Mouse (Mus musculus) neural tube, embryonic 15.5 days (tissue): Measurements from ENCODE around the gene Abcb1a. TPM values are rescaled to one million over a fixed set of nuclear protein-coding genes. Genes with fewer than 3 reads are reported as not detected.

ENCODE experiments used
- ATAC-seq: fragments of 200-750 bp; cut with Nextera tagmentation; 2 replicates; pipeline ENCODE4 v1.8.0; 2017; ENCODE audit warnings: mild to moderate bottlenecking, moderate TSS enrichment, moderate library complexity; ENCODE audit not compliant: low FRiP score
- H3K27ac ChIP-seq: fragments of 300-500 bp; sonication (generic); replicated peaks from 2 replicates; pipeline ENCODE4 v1.5.1; 2015; ENCODE audit warnings: mild to moderate bottlenecking, inconsistent platforms
- H3K27me3 ChIP-seq: fragments of 300-500 bp; sonication (generic); replicated peaks from 2 replicates; pipeline ENCODE4 v1.6.1; 2015; ENCODE audit warnings: inconsistent platforms
- H3K36me3 ChIP-seq: fragments of 300-500 bp; sonication (generic); 2 replicates; pipeline ENCODE4 v1.6.1; 2015; ENCODE audit warnings: inconsistent platforms
- H3K4me1 ChIP-seq: fragments of 300-500 bp; sonication (generic); 2 replicates; pipeline ENCODE4 v1.6.1; 2015; ENCODE audit warnings: inconsistent platforms
- H3K4me2 ChIP-seq: fragments of 300-500 bp; sonication (generic); 2 replicates; pipeline ENCODE4 v1.6.1; 2015; ENCODE audit warnings: inconsistent platforms, mild to moderate bottlenecking, moderate library complexity
- H3K4me3 ChIP-seq: fragments of 300-500 bp; sonication (generic); replicated peaks from 2 replicates; pipeline ENCODE4 v1.5.1; 2015; ENCODE audit warnings: mild to moderate bottlenecking, inconsistent platforms
- H3K9ac ChIP-seq: fragments of 300-500 bp; sonication (generic); replicated peaks from 2 replicates; pipeline ENCODE4 v1.6.1; 2015; ENCODE audit warnings: mild to moderate bottlenecking, inconsistent platforms
- H3K9me3 ChIP-seq: fragments of 300-500 bp; sonication (generic); replicated peaks from 2 replicates; pipeline ENCODE4 v1.6.1; 2016; ENCODE audit warnings: inconsistent platforms
- WGBS: fragments of 180-500 bp; shearing (Covaris S2); methylation state at CpG from one replicate; pipeline ENCODE4 v1.1.7; 2015; ENCODE audit warnings: mixed read lengths; 5-methylcytosine and 5-hydroxymethylcytosine counted together
- polyA plus RNA-seq: library from polyadenylated mRNA; unstranded; fragments of >200 nt; fragmentation: Nextera tagmentation; extraction: Ambion mirVana; gene quantifications from 2 replicates; pipeline ENCODE4 v1.2.1, GENCODE M21; 2015

The Abcb1a gene
- 1.7 and 2.4 TPM in 2 replicates for polyA plus RNA-seq

DNA sequence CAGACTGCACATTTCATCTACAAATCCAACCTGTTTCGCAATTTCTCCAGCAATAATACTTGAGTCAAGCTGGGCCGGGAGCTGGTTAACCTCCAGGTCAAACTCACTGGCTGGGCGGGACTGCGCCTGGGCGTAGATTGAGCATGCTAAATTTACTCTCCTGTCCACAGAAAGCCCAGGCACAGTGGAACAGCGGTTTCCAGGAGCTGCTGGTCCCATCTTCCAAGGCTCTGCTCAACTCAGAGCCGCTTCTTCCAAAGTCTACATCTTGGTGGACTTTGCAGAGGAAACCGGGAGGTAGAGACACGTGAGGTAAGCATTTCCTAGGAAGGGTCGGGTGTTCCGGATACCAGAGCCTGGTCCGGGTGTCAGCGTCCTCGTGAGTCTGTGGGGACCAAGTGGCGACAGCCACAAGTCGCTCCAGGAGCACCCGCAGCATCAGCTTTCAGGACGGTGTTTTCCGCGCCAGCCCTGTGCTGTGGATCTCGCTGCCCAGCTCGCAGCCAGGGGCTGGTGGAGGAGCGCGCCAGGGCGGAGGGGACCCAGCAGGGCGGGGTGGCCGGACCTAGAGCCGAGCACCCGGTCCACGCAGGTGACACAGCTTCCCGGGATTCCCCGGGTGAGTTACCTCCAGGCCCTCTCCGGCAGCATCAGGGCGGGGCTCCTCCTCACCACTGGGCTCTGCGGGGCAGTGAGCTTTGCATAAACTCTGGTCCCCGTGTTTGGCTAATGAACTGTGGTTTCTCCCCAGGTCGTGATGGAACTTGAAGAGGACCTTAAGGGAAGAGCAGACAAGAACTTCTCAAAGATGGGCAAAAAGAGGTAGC, at the start of gene Abcb1a:
TSS of gene Abcb1a (plus strand) at position 167 of the 827 bp plus-strand sequence.
- Histone ChIP-seq H3K9me3 (no peaks in the 10 kb centered on the region), H3K27ac (no peak within 1 kb of the TSS), H3K27me3 (no peaks in the 10 kb centered on the region), H3K4me1 (peaks cover 12% of the 10 kb centered on the region), H3K36me3 (no peaks in the 10 kb centered on the region), H3K4me2 (peak within 1 kb of the TSS; percentile 91), H3K4me3 (peak within 1 kb of the TSS; percentile 44), H3K9ac (peak within 1 kb of the TSS; percentile 36; the same call in 1 of the 2 replicates)
- 7% methylated on average over 37 of the region's 37 CpGs for WGBS
- peak; percentile 85 for ATAC-seq

DNA sequence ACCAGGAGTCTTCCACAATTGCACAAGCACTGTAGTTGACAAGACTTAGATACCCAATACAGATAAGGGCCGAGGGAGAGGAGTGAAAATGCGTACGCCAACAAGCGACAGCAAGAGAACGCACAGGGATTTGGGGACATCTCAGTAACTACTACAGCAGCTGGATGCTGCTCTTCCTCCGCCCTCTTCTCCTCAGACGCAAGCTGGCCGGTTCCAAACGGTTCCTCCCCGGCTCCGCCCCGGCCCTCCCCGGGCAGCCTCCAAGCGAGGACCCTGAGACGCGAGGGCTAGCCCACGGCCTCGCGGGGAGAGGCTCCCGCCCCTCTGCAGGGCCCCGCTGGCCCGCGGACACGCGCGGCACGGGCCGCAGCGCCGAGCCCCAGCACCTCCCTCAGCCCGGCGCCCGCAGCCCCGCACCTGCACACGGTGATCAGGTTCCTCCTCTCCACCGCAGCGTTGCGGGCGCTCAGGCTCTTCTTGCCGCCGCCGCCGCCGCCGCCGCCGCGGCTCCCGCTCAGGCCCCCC, 37.7 kb upstream of the Abcb1a start:
- H3K9me3 ChIP-seq, result no peaks in the 10 kb centered on the region
- H3K4me1 ChIP-seq, result peaks cover 9% of the 10 kb centered on the region
- H3K27me3 ChIP-seq, result no peaks in the 10 kb centered on the region
- H3K27ac ChIP-seq, result peak overlapping the region; percentile 95
- 0% methylated on average over 7 of the region's 49 CpGs for WGBS
- peak overlapping the region; percentile 91 for H3K4me3 ChIP-seq
- peak overlapping the region; percentile 93 for H3K9ac ChIP-seq
- peak overlapping the region; percentile 68 for H3K4me2 ChIP-seq
- H3K36me3 ChIP-seq, result no peaks in the 10 kb centered on the region
- ATAC-seq, result peak; percentile 83

- H3K9ac ChIP-seq, result peak within 1 kb of the TSS; percentile 93
- H3K4me1 ChIP-seq, result peaks cover 9% of the 10 kb centered on the region
- H3K9me3 ChIP-seq, result no peaks in the 10 kb centered on the region
- peak; percentile 98 for ATAC-seq
- under 1% methylated on average over 43 of the region's 74 CpGs for WGBS
- H3K27ac ChIP-seq, result peak within 1 kb of the TSS; percentile 95
- H3K4me3 ChIP-seq, result peak within 1 kb of the TSS; percentile 91
- H3K36me3 ChIP-seq, result no peaks in the 10 kb centered on the region
- H3K27me3 ChIP-seq, result no peaks in the 10 kb centered on the region
- H3K4me2 ChIP-seq, result peak within 1 kb of the TSS; percentile 68
These were observed 37.2 kb upstream of the Abcb1a start, which contains the start of gene Rundc3b for GRCm38 (mm10) chr5:8622596-8623231. Gene Rundc3b (minus strand): TSS chr5:8622952.

DNA sequence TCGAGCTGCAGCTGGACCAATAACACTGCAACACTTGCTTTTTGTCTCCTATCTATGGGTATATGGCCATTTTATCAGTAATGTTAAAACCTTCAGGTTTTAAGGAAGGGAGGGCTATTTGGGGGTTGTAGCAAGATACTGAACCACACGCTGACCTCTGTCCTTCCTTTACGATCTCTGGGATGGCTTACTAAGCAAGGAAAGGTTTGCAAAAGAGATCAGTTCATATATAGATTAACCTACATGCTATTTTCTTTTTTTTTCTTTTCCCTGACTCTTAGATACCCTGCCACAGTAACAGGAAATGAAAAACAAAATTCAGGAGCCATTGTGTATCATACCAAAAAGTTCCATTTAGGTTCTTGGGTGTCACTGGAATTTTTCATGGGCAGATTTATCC, 27.0 kb upstream of the Abcb1a start:
- Histone ChIP-seq H3K9me3 (no peaks in the 10 kb centered on the region), H3K27me3 (no peaks in the 10 kb centered on the region), H3K36me3 (no peaks in the 10 kb centered on the region), H3K27ac (no peak overlapping the region), H3K4me3 (no peak overlapping the region), H3K4me1 (no peaks in the 10 kb centered on the region), H3K9ac (no peak overlapping the region), H3K4me2 (no peak overlapping the region)
- ATAC-seq, result no peak
- WGBS, result 88% methylated on average over 3 of the region's 3 CpGs

DNA sequence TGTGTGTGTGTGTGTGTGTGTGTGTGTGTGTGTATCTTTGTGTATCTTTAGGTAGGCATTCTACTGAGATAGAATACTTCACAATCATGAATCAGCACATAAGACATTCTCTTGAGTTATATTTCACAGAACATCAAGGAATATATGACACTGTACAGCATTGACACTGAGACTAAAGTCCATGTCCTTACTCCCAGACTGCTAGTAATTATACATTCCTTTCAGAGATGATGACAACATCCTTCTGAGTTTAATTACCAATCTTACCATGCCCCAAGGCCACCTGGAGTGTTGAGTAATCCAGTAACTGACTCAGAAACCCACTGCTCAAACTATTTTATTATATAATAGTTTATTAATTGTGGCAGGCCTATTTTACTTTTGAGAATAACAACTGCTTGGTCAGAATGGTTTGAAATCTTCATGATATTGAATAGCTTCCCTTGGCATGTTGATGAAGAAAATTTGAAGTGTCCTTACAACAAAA, 25.3 kb upstream of the Abcb1a start:
- Histone ChIP-seq H3K9me3 (no peaks in the 10 kb centered on the region), H3K27ac (no peak overlapping the region), H3K4me1 (no peaks in the 10 kb centered on the region), H3K36me3 (no peaks in the 10 kb centered on the region), H3K4me2 (no peak overlapping the region), H3K27me3 (no peaks in the 10 kb centered on the region), H3K4me3 (no peak overlapping the region), H3K9ac (no peak overlapping the region)
- no peak for ATAC-seq

GRCm38 (mm10) chr5:8648300-8648699, 11.6 kb upstream of the Abcb1a start:
- H3K4me2 ChIP-seq, result no peak overlapping the region
- no peaks in the 10 kb centered on the region for H3K27me3 ChIP-seq
- no peaks in the 10 kb centered on the region for H3K36me3 ChIP-seq
- no peak overlapping the region for H3K9ac ChIP-seq
- no peak overlapping the region for H3K27ac ChIP-seq
- WGBS, result 84% methylated on average over 4 of the region's 4 CpGs
- H3K4me1 ChIP-seq, result no peaks in the 10 kb centered on the region
- H3K9me3 ChIP-seq, result no peaks in the 10 kb centered on the region
- no peak overlapping the region for H3K4me3 ChIP-seq
- no peak for ATAC-seq

GRCm38 (mm10) chr5:8648774-8649173, 11.1 kb upstream of the Abcb1a start:
- Histone ChIP-seq H3K27me3 (no peaks in the 10 kb centered on the region), H3K4me2 (no peak overlapping the region), H3K9me3 (no peaks in the 10 kb centered on the region), H3K4me1 (no peaks in the 10 kb centered on the region), H3K4me3 (no peak overlapping the region), H3K9ac (no peak overlapping the region), H3K27ac (no peak overlapping the region), H3K36me3 (no peaks in the 10 kb centered on the region)
- no peak for ATAC-seq

GRCm38 (mm10) chr5:8652085-8652484, 7.8 kb upstream of the Abcb1a start:
- Histone ChIP-seq H3K4me2 (no peak overlapping the region), H3K9ac (no peak overlapping the region), H3K36me3 (no peaks in the 10 kb centered on the region), H3K4me1 (no peaks in the 10 kb centered on the region), H3K27ac (no peak overlapping the region), H3K27me3 (no peaks in the 10 kb centered on the region), H3K9me3 (no peaks in the 10 kb centered on the region), H3K4me3 (no peak overlapping the region)
- 87% methylated on average over 2 of the region's 2 CpGs for WGBS
- ATAC-seq, result no peak

DNA sequence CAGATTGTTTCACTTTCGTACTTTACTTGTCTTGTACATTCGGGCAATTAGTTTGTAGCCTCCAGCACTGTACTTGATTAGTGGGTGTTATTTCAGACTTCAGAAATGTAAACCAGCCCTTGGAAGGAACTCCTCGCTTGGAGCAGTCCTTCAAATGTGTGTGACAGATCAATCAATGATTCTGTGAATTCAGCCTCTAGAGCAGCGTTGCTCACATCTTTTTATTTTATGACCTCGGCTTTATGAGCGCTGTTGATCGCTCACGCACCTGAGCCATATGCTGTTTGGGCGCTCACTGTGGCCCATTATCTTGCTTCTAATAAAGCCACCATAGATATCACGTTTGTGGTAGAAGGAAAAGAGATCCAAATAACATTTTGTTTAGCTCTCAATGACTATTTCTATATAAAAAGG, 868 bp downstream of the Abcb1a start:
- Histone ChIP-seq H3K4me3 (peak overlapping the region; percentile 44), H3K4me1 (peaks cover 12% of the 10 kb centered on the region), H3K36me3 (no peaks in the 10 kb centered on the region), H3K9me3 (no peaks in the 10 kb centered on the region), H3K9ac (peak overlapping the region; percentile 36; the same call in 1 of the 2 replicates), H3K27ac (no peak overlapping the region), H3K4me2 (peak overlapping the region; percentile 91), H3K27me3 (no peaks in the 10 kb centered on the region)
- peak; percentile 31; the same call in 1 of the 2 replicates for ATAC-seq
- 47% methylated on average over 10 of the region's 10 CpGs for WGBS

DNA sequence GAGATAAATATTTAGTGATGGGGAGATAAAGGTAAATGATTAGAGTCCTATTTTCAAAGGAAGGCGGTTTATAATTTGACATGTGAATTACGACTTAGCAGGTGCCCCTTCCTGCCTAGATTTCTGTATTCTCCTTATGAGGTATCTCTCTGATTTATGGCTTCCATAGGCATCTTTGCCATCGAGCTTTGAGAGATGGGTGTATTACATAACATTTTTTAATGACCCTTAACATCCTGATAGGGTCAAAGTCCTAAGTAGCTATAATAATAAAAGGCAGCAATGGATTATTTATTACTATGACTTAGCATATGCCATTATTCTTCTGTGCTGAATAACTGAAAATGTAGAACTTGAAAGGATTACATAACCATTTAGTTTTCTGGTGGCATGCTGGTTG, 4.8 kb downstream of the Abcb1a start:
- WGBS, result 54% methylated on average over 3 of the region's 3 CpGs
- H3K36me3 ChIP-seq, result no peaks in the 10 kb centered on the region
- no peak overlapping the region for H3K4me3 ChIP-seq
- no peak overlapping the region for H3K4me2 ChIP-seq
- no peaks in the 10 kb centered on the region for H3K9me3 ChIP-seq
- H3K9ac ChIP-seq, result no peak overlapping the region
- no peak for ATAC-seq
- H3K27me3 ChIP-seq, result no peaks in the 10 kb centered on the region
- H3K4me1 ChIP-seq, result peaks cover 12% of the 10 kb centered on the region
- H3K27ac ChIP-seq, result no peak overlapping the region

GRCm38 (mm10) chr5:8667758-8668474, 8.0 kb downstream of the Abcb1a start:
- Histone ChIP-seq H3K27me3 (no peaks in the 10 kb centered on the region), H3K4me3 (no peak overlapping the region)

More at GRCm38 (mm10) chr5:8667758-8668474, 8.0 kb downstream of the Abcb1a start:
- no peak overlapping the region for H3K4me2 ChIP-seq
- WGBS, result 85% methylated on average over 9 of the region's 9 CpGs
- H3K27ac ChIP-seq, result no peak overlapping the region
- no peaks in the 10 kb centered on the region for H3K9me3 ChIP-seq
- no peak overlapping the region for H3K9ac ChIP-seq
- no peaks in the 10 kb centered on the region for H3K4me1 ChIP-seq
- no peaks in the 10 kb centered on the region for H3K36me3 ChIP-seq
- ATAC-seq, result no peak
